Mouse (Mus musculus) spleen, adult 2 months (tissue): ENCODE measurements around the gene Zfp28.

Source experiments
- CTCF ChIP-seq: fragments of 200-500 bp; IDR thresholded peaks from 2 replicates; pipeline ENCODE4 v1.5.1; 2011; ENCODE audit warnings: mild to moderate bottlenecking, inconsistent platforms; ENCODE audit not compliant: insufficient read depth, insufficient read length, insufficient replicate concordance; ENCODE audit errors: extremely low read depth
- POLR2A ChIP-seq: fragments of 200-500 bp; IDR thresholded peaks from 2 replicates; pipeline ENCODE4 v1.6.1; 2011; ENCODE audit warnings: low read depth, low read length, inconsistent platforms

DNA sequence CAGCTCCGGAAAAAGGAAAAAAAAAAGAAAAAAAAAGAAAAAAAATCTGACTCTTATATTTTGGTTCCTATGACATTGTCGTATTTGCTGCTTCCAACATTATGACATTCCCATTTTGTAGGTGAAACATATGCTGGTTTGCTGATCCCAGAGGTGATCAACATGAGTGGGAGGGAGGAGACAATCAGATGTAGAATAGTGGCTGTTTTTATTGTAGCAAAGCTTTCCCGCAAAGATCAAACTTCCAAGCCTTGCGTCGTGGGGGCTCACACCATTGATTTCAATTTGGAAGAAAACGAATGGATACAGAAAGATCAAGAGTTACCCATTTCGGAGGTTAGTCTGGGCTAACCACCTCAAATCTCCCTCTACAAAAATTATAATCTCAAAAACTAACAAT, 21.3 kb upstream of the Zfp28 start:
- TF ChIP-seq CTCF = no peak
- TF ChIP-seq POLR2A = no peak
